Mouse (Mus musculus) neural tube, embryonic 11.5 days (tissue): ENCODE results near the gene Fancc. TPM values are rescaled to one million over a fixed set of nuclear protein-coding genes. Genes with fewer than 3 reads are reported as not detected.

Source experiments
- ATAC-seq: fragments of 200-750 bp; cut with Nextera tagmentation; 2 replicates; pipeline ENCODE4 v1.8.0; 2017; ENCODE audit warnings: moderate number of reproducible peaks, mild to moderate bottlenecking, moderate TSS enrichment, moderate library complexity; ENCODE audit not compliant: insufficient read depth, low FRiP score, low TSS enrichment
- DNase-seq: peaks from one replicate; pipeline ENCODE4 v3.0.0-alpha.2; 2015; ENCODE audit warnings: low spot score
- H3K27ac ChIP-seq: fragments of 300-500 bp; sonication (generic); 2 replicates; pipeline ENCODE4 v1.5.1; 2014; ENCODE audit warnings: low read depth, mild to moderate bottlenecking, low read length
- H3K27me3 ChIP-seq: fragments of 300-500 bp; sonication (generic); 2 replicates; pipeline ENCODE4 v1.6.1; 2014; ENCODE audit warnings: mild to moderate bottlenecking, low read length, mixed read lengths; ENCODE audit not compliant: control insufficient read depth, insufficient read depth
- H3K36me3 ChIP-seq: fragments of 300-500 bp; sonication (generic); 2 replicates; pipeline ENCODE4 v1.6.1; 2014; ENCODE audit warnings: mild to moderate bottlenecking, low read length, moderate library complexity, mixed read lengths; ENCODE audit not compliant: control insufficient read depth, insufficient read depth
- H3K4me1 ChIP-seq: fragments of 300-500 bp; sonication (generic); 2 replicates; pipeline ENCODE4 v1.6.1; 2014; ENCODE audit warnings: low read length, mixed read lengths; ENCODE audit not compliant: control insufficient read depth, insufficient read depth
- H3K4me2 ChIP-seq: fragments of 300-500 bp; sonication (generic); 2 replicates; pipeline ENCODE4 v1.6.1; 2014; ENCODE audit warnings: low read depth, mild to moderate bottlenecking, moderate library complexity
- H3K4me3 ChIP-seq: fragments of 300-500 bp; sonication (generic); 2 replicates; pipeline ENCODE4 v1.5.1; 2014; ENCODE audit warnings: low read depth, low read length
- H3K9ac ChIP-seq: fragments of 300-500 bp; sonication (generic); 2 replicates; pipeline ENCODE4 v1.6.1; 2014; ENCODE audit warnings: mild to moderate bottlenecking, low read length
- H3K9me3 ChIP-seq: fragments of 300-500 bp; sonication (generic); 2 replicates; pipeline ENCODE4 v1.6.1; 2016; ENCODE audit warnings: low read length; ENCODE audit not compliant: control insufficient read depth
- WGBS: fragments of 180-500 bp; shearing (Covaris S2); extraction: QIAGEN DNeasy Blood & Tissue Kit; methylation state at CpG from one replicate; pipeline ENCODE4 v1.1.7; 2014; 5-methylcytosine and 5-hydroxymethylcytosine counted together
- polyA plus RNA-seq: library from polyadenylated mRNA; unstranded; fragments of >200 nt; fragmentation: Nextera tagmentation; extraction: Ambion mirVana; gene quantifications from 2 replicates; pipeline ENCODE4 v1.2.1, GENCODE M21; 2014

The Fancc gene
- polyA plus RNA-seq, 1 experiment from 2014 or later: 22.2 TPM

DNA sequence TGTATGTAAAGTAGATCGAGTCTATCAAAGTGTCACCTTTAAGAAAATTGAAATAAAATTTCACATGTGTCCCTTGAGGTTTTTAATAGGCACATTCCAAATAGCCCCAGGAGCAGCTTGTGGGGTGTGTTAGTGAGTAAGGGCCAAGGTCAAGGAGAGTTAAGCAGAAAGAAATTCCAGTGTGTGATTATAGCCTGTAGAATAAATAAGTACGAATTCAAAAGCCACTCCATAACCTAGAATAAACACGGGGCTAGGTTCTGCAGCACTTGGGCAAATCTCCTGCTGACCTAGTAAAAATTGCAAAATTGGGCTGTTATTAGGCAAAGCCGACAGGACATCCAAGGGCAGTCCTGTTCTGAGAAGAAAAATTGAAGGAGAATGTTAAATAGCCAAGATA, 37.9 kb upstream of the Fancc start:
- 89% methylated on average over 4 of the region's 4 CpGs for WGBS
- no peaks in the 10 kb centered on the region for H3K27me3 ChIP-seq
- no peak overlapping the region for H3K4me3 ChIP-seq
- peaks cover 5% of the 10 kb centered on the region for H3K4me1 ChIP-seq
- H3K9me3 ChIP-seq: no peaks in the 10 kb centered on the region; the same call in 1 of the 2 replicates
- peaks cover 47% of the 10 kb centered on the region for H3K36me3 ChIP-seq
- H3K4me2 ChIP-seq: no peak overlapping the region
- H3K27ac ChIP-seq: no peak overlapping the region
- no peak for DNase-seq
- ATAC-seq: no peak
- H3K9ac ChIP-seq: no peak overlapping the region

DNA sequence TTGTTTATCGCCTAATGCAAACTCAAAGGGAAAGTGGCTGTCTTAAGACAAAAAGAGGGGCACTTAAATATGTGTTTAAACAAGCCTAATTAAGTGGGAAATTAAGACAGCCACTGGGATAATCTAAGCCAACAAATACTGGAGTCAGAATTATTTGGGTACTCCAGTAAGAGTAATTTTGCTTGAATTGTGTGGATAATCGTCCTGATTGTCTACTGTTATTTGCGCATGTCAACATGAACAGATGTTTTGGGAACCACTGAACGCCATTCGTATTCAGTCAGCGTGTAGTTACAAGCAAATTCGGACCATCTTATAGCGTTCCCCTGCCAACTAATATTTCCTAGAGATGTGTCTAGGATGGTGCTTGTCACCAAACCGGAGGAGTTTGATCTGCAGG, 33.8 kb upstream of the Fancc start:
- H3K4me1 ChIP-seq: peaks cover 35% of the 10 kb centered on the region
- ATAC-seq (no peak), DNase-seq (no peak)
- H3K27ac ChIP-seq: no peak overlapping the region
- H3K27me3 ChIP-seq: no peaks in the 10 kb centered on the region
- no peak overlapping the region for H3K4me3 ChIP-seq
- no peak overlapping the region for H3K4me2 ChIP-seq
- WGBS: 75% methylated on average over 9 of the region's 9 CpGs
- peaks cover 29% of the 10 kb centered on the region for H3K36me3 ChIP-seq
- H3K9ac ChIP-seq: no peak overlapping the region
- no peaks in the 10 kb centered on the region; the same call in 1 of the 2 replicates for H3K9me3 ChIP-seq

DNA sequence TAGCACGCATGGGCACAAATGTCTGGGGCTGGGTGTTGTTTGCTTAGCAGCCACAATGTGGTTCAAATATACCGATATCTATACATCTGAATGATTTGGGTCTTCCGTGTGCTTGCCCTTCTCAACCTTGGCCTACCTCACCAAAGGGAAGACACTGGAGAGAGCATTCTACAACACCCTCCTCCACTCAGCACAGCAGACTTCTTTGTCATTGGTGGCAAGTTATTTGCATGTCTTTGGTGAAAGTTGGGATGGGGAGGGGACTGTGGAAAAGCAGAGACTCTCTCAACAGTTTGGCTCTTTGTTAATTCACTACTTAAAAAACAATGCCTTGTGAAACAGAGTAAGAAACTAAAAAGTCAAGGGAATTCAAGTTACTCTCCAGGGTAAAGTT, 33.3 kb upstream of the Fancc start:
- Histone ChIP-seq H3K4me3 (no peak overlapping the region), H3K27me3 (no peaks in the 10 kb centered on the region), H3K27ac (no peak overlapping the region), H3K4me1 (peaks cover 40% of the 10 kb centered on the region), H3K4me2 (no peak overlapping the region), H3K9ac (no peak overlapping the region), H3K9me3 (no peaks in the 10 kb centered on the region; the same call in 1 of the 2 replicates), H3K36me3 (peaks cover 26% of the 10 kb centered on the region)
- DNase-seq (no peak), ATAC-seq (no peak; the same call in 1 of the 2 replicates)
- 40% methylated on average over 3 of the region's 3 CpGs for WGBS

DNA sequence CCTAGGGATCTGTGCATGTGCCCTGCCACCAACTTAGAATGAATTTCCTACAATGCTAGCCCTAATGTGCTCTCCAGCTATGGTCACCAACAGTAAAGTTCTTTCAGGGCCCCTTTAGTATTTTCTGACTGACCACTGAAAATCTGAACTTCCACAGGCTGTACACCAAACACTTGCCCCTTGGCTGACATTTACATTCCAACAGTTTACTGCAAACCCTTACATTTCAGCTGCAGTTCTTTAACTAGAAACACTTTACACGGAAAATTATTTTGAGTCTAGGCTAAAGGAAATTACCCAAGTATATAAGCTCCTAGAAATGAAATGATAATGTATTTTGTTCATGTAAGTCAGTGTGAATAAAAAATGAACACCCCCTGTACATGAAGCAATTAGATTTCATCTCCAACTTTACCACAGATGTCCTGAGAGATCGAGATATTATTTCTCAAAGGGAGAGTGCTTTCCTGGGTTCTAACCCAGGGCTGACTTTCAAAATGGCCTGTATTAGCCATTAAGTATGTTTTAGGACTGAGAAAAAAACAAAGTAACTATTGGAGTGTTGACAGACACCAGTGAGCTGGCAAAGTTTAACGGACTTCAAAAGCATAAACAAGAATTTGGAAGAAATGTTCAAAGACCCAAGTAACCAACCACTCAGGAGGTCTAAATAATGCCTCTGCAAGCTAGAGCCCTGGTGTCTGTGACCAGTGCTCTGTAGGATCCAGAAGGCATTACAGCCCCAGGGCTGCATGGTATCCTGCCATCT, 32.7 kb upstream of the Fancc start:
- H3K4me1 ChIP-seq: peaks cover 45% of the 10 kb centered on the region
- 50% methylated on average over 3 of the region's 3 CpGs for WGBS
- H3K4me3 ChIP-seq: no peak overlapping the region
- H3K9ac ChIP-seq: no peak overlapping the region
- ATAC-seq (no peak; the same call in 1 of the 2 replicates), DNase-seq (no peak)
- peaks cover 23% of the 10 kb centered on the region for H3K36me3 ChIP-seq
- no peaks in the 10 kb centered on the region; the same call in 1 of the 2 replicates for H3K9me3 ChIP-seq
- no peaks in the 10 kb centered on the region for H3K27me3 ChIP-seq
- H3K4me2 ChIP-seq: no peak overlapping the region
- no peak overlapping the region for H3K27ac ChIP-seq

DNA sequence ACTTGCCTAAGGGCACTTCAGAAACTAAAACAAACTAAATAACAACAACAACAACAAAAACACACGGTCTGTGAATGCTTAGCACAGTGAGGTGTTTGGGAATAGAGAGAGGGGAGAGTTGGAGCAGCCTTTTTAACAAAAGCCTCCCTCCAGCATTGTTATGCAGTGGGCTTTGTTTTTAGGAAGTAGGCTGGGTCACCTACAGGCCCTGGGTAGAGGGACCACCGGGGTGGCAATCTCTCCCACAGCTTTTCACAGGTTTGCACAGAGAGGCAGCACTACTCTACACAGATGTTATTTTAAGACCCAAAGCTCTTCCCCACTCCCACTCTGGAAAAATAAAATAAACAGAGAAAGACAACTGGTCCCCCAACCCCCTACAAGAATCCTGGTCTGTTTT, 31.8 kb upstream of the Fancc start:
- Histone ChIP-seq H3K9ac (no peak overlapping the region), H3K4me1 (peaks cover 51% of the 10 kb centered on the region), H3K9me3 (no peaks in the 10 kb centered on the region; the same call in 1 of the 2 replicates), H3K36me3 (peaks cover 18% of the 10 kb centered on the region), H3K27me3 (no peaks in the 10 kb centered on the region), H3K4me3 (no peak overlapping the region), H3K4me2 (no peak overlapping the region), H3K27ac (no peak overlapping the region; the same call in 1 of the 2 replicates)
- ATAC-seq (no peak), DNase-seq (no peak)
- 2% methylated on average over 2 of the region's 2 CpGs for WGBS

DNA sequence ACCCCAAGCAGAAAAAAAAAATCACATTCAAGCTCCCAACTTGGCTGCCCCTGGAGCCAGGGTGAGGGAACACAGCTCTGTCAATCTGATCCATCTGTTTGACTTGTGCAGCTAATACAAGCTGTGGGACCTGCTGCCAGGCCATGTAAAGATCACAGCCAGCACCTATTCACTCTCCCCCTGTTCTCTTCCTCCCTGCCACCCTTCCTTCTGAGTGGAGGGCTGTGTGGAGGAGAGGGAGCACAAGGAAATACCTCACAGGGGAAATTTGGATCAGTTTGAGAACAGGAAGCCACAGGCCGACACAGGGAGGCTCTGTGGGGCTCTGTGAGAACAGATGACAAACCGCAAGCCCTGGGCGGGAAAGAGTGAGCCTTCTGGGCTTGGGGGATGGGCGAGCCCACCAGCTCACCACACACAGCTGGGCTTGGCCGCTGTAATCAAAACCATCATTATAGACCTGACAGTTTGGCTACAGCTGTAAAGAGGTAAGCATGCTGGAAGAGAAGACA, 31.1 kb upstream of the Fancc start:
- H3K9me3 ChIP-seq: no peaks in the 10 kb centered on the region; the same call in 1 of the 2 replicates
- no peak overlapping the region for H3K4me2 ChIP-seq
- peak overlapping the region; percentile 30 for H3K9ac ChIP-seq
- H3K36me3 ChIP-seq: peaks cover 14% of the 10 kb centered on the region
- peak overlapping the region; percentile 71; the same call in 1 of the 2 replicates for H3K27ac ChIP-seq
- DNase-seq (peak; percentile 77), ATAC-seq (peak; percentile 49)
- H3K4me3 ChIP-seq: no peak overlapping the region
- no peaks in the 10 kb centered on the region for H3K27me3 ChIP-seq
- WGBS: 0% methylated on average over 5 of the region's 5 CpGs
- H3K4me1 ChIP-seq: peaks cover 51% of the 10 kb centered on the region

DNA sequence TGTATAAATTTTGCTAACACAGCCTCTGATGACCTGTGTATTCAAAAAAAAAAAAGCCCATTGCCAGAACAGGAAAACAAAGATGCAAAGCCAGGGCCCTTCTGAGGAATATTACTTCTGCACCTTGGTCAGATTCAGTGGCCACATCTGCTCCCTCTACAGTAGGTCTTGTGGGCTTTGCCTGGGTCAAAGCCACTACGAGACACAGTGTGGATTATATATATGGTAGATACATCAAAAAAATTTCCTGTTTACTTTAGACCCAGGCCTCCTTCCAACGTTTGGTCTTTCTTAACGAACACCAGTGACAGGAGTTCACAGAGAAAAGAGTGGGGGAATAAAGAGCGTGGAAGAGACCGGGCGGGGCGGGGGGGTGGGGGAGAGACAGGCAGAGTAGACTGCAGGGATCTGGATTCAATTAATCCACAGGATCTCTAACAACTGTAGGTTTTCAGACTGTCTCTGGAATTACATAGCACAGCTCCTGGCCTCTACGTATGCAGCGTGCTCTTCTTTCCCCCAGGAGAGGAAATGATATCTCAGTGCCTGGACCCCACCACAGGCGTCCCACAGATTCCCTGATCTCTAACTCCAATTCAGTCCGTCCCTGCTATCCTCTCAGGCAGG, 28.6 kb upstream of the Fancc start:
- Histone ChIP-seq H3K9ac (no peak overlapping the region; the same call in 1 of the 2 replicates), H3K27me3 (no peaks in the 10 kb centered on the region), H3K27ac (no peak overlapping the region), H3K4me2 (no peak overlapping the region), H3K36me3 (peaks cover 8% of the 10 kb centered on the region), H3K4me3 (no peak overlapping the region), H3K4me1 (peaks cover 50% of the 10 kb centered on the region), H3K9me3 (no peaks in the 10 kb centered on the region)
- 24% methylated on average over 11 of the region's 11 CpGs for WGBS
- ATAC-seq (no peak), DNase-seq (no peak)

DNA sequence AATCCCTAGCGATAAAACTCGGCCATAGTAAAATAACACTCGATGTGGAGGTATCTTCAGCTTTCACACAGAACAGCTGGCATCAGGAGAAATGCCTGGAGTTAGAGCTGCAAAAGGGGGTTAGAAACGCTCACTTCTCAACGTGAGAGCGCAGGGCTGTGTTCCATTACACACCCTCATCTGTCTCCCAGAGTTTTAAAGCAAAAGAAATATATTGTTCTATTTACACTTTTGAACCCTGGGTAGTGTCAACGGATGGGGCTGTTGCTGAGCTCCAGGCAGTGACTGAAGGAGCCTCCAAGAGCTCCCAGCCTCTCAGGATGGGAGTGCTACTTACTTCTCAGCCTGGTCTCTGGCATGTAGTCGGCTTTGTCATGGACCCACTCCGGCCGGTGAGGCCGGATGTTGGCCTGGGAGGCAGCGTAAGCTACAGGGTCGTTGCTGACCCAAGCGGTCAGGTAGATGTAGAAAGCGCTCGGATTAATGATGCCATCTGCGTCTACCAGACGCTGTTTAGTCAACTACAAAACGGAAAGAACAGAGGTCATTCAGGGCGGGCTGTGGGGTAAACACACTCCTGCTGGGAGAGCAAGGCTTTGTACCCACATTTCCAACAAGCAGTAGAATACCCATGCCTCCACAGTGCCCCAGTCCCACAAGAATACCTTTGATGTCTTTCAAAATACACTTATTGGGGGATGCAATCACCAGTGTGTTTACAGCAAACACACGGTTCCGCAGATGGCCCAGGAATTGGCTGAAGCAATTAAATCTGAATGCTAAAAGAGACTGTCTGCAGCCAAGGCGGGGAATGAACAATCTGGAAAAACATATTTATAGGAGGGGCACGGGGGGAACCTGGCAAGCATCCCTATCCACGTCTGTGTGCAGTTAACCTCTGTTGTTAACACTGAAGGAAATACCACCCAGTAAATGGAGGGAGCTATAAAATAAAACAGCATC, 27.8 kb upstream of the Fancc start:
- ATAC-seq (no peak), DNase-seq (no peak)
- Histone ChIP-seq H3K27me3 (no peaks in the 10 kb centered on the region), H3K27ac (no peak overlapping the region), H3K4me3 (no peak overlapping the region), H3K4me1 (peaks cover 48% of the 10 kb centered on the region), H3K4me2 (no peak overlapping the region), H3K9ac (no peak overlapping the region), H3K9me3 (no peaks in the 10 kb centered on the region), H3K36me3 (peaks cover 12% of the 10 kb centered on the region)
- WGBS: 44% methylated on average over 25 of the region's 25 CpGs
